ENCODE assay signal across 8 mouse cellular contexts in the genomic region with DNA sequence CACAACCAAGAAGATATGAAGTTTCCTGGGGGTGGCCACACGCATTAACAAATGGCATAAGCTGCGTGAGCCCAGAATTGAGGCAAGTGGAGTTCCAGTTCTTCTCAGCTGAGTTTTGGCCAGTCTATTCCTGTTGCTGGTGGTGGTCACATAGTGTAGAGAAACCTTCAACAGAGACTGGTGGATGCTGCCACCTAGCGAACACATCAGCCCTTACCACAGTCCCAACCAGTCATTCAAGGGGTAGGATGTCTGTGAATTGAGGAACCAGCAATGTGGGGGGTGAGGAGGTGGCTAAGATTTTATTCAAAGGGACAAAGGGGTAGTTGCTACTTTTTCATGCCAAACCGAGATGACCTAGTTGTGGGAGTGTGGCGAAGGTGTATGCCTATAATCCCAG. TPM values are rescaled to one million over a fixed set of nuclear protein-coding genes. Genes with fewer than 3 reads are reported as not detected.
DNase-seq lines count a peak whose midpoint lies in the region; ATAC-seq lines count a peak whose summit lies in the region.

No protein-coding gene starts in this region.

- peak; percentile 98 for ATAC-seq in megakaryocyte progenitor cell, adult 5-6 weeks (replicated peaks; ENCODE audit: poor library complexity)

- peak; percentile 37 for DNase-seq in adrenal gland, postnatal 10 days
- DNase-seq in adrenal gland, postnatal 25 days = no peak
- peak; percentile 45 to 57 for DNase-seq in cerebellum, postnatal 36 days
- DNase-seq in gastrocnemius, postnatal 10 days = peak; percentile 56
- DNase-seq in induced T-regulatory cell, adult 2 months (ENCODE audit: low read depth) = peak; percentile 75
- DNase-seq in left cerebral cortex, adult 8-10 months (ENCODE audit: low spot score in 2 of 2) = peak; percentile 34 to 67
- DNase-seq in skeletal muscle tissue, adult 2 months (ENCODE audit: low read depth, low spot score) = peak; percentile 54

RNA-seq across cellular contexts. Expression of gene Slc6a21, which starts 22.4 kb away (rescaled TPM):
- under 1 TPM in 1 of 2 experiments, not detected in 1; 0.42 TPM for total RNA-seq in adrenal gland, postnatal 10 days (2021)
- total RNA-seq in adrenal gland, postnatal 25 days (2021) = not detected in 2 replicates
- not detected for total RNA-seq in gastrocnemius, postnatal 10 days (2021)
- total RNA-seq in left cerebral cortex, adult 8-10 months (2022) = under 1 TPM in 3 of 4 experiments, not detected in 1; 0.19 to 0.55 (median 0.34) TPM
- total RNA-seq in megakaryocyte progenitor cell, adult 5-6 weeks (2015) = 0.10 TPM in 1 of 2 replicates, not detected in the other
- total RNA-seq in megakaryocyte progenitor cell, adult 5-6 weeks (2017) = not detected in 2 replicates

RNA-seq across cellular contexts. Expression of gene Trpm4, which starts 33.8 kb away (rescaled TPM):
- 10 to 100 TPM; 15.9 to 26.8 TPM for total RNA-seq in adrenal gland, postnatal 10 days (2021)
- total RNA-seq in adrenal gland, postnatal 25 days (2021) = 9.3 and 14.2 TPM in 2 replicates
- 10 to 100 TPM; 25.5 to 35.2 TPM for total RNA-seq in gastrocnemius, postnatal 10 days (2021)
- 10 to 100 TPM; 23.9 to 27.8 (median 25.1) TPM for total RNA-seq in left cerebral cortex, adult 8-10 months (2022)
- 1.0 and 1.8 TPM in 2 replicates for total RNA-seq in megakaryocyte progenitor cell, adult 5-6 weeks (2015)
- total RNA-seq in megakaryocyte progenitor cell, adult 5-6 weeks (2017) = 1.2 and 1.4 TPM in 2 replicates

RNA-seq across cellular contexts. Expression of gene Hrc, which starts 35.3 kb away (rescaled TPM):
- total RNA-seq in adrenal gland, postnatal 10 days (2021) = 10 to 100 TPM; 10.7 to 47.8 TPM
- 0.18 TPM in 1 of 2 replicates, not detected in the other for total RNA-seq in adrenal gland, postnatal 25 days (2021)
- total RNA-seq in gastrocnemius, postnatal 10 days (2021) = 100 to 1,000 TPM; 579 to 609 TPM
- 1 to 10 TPM in 1 of 4 experiments, under 1 TPM in 3; 0.26 to 1.1 (median 0.78) TPM for total RNA-seq in left cerebral cortex, adult 8-10 months (2022)
- not detected in 2 replicates for total RNA-seq in megakaryocyte progenitor cell, adult 5-6 weeks (2015)
- total RNA-seq in megakaryocyte progenitor cell, adult 5-6 weeks (2017) = not detected in 2 replicates

RNA-seq across cellular contexts. Expression of gene Slc6a16, which starts 58.9 kb away (rescaled TPM):
- total RNA-seq in adrenal gland, postnatal 10 days (2021) = under 1 TPM in 1 of 2 experiments, not detected in 1; 0.12 TPM
- total RNA-seq in adrenal gland, postnatal 25 days (2021) = not detected in 2 replicates
- not detected for total RNA-seq in gastrocnemius, postnatal 10 days (2021)
- 1 to 10 TPM; 1.6 to 2.6 (median 2.1) TPM for total RNA-seq in left cerebral cortex, adult 8-10 months (2022)
- total RNA-seq in megakaryocyte progenitor cell, adult 5-6 weeks (2015) = not detected in 2 replicates
- total RNA-seq in megakaryocyte progenitor cell, adult 5-6 weeks (2017) = not detected in 2 replicates

Comparison
In these comparisons a context has a peak if more than half of its experiments do, and no peak if none do; other contexts are left out.
1. RNA of gene Hrc, which starts 35.3 kb away (total RNA-seq): 579 to 609 TPM in gastrocnemius, postnatal 10 days; 10.7 to 47.8 TPM in adrenal gland, postnatal 10 days, 0.26 to 1.1 TPM in left cerebral cortex, adult 8-10 months, 0.18 TPM in adrenal gland, postnatal 25 days and not detected in megakaryocyte progenitor cell, adult 5-6 weeks; every median in the first group is over 10 times any median in the second.